Mouse (Mus musculus) cerebellum, adult 2 months (tissue): ENCODE data around the gene Dlec1. TPM values are rescaled to one million over a fixed set of nuclear protein-coding genes. Genes with fewer than 3 reads are reported as not detected.

Experiments used
- DNase-seq, 2 experiments: peaks; one replicate each; pipeline ENCODE4 v3.0.0; 2021
- H3K27ac ChIP-seq: fragments of 200-500 bp; 2 replicates; pipeline ENCODE4 v1.5.1; 2012; ENCODE audit warnings: low read length, control low read depth, inconsistent platforms; ENCODE audit not compliant: insufficient read depth
- H3K27me3 ChIP-seq: fragments of 200-500 bp; 2 replicates; pipeline ENCODE4 v1.6.1; 2012; ENCODE audit warnings: inconsistent platforms, mild to moderate bottlenecking, low read length, moderate library complexity; ENCODE audit not compliant: control insufficient read depth, insufficient read depth
- H3K4me1 ChIP-seq: fragments of 200-500 bp; 2 replicates; pipeline ENCODE4 v1.6.1; 2011; ENCODE audit warnings: low read length; ENCODE audit not compliant: control insufficient read depth, insufficient read depth
- H3K4me3 ChIP-seq: fragments of 200-500 bp; replicated peaks from 2 replicates; pipeline ENCODE3; 2011; ENCODE audit warnings: mild to moderate bottlenecking, low read depth, low read length, control low read depth; ENCODE audit not compliant: insufficient read depth
- CTCF ChIP-seq: fragments of 200-500 bp; IDR thresholded peaks from 2 replicates; pipeline ENCODE4 v1.5.1; 2011; ENCODE audit warnings: low read depth, mild to moderate bottlenecking, control low read depth, low read length, moderate library complexity, borderline replicate concordance; ENCODE audit not compliant: insufficient read depth
- POLR2A ChIP-seq: fragments of 200-500 bp; IDR thresholded peaks from 2 replicates; pipeline ENCODE4 v1.6.1; 2011; ENCODE audit warnings: low read length, control low read depth, borderline replicate concordance; ENCODE audit not compliant: insufficient read depth
- WGBS: fragments of 180-500 bp; shearing (Covaris S2); methylation state at CpG from one replicate; pipeline ENCODE4 v1.1.7; 2018; 5-methylcytosine and 5-hydroxymethylcytosine counted together
- polyA plus RNA-seq: library from polyadenylated mRNA; depleted of rRNA; stranded (reverse); fragments of >200 nt; gene quantifications from 2 replicates; pipeline ENCODE4 v1.2.3, GENCODE M21; 2012

The Dlec1 gene
- polyA plus RNA-seq, 1 experiment: 2.1 TPM

- TF ChIP-seq POLR2A: no peak
- TF ChIP-seq CTCF: no peak
- Histone ChIP-seq H3K4me1 (no peaks in the 10 kb centered on the region; the same call in 1 of the 2 replicates), H3K4me3 (no peak overlapping the region), H3K27me3 (no peaks in the 10 kb centered on the region), H3K27ac (no peak overlapping the region)
- 78% methylated on average over 7 of the region's 7 CpGs for WGBS
- no peak for DNase-seq
These were observed 19.4 kb upstream of the Dlec1 start for GRCm38 (mm10) chr9:119082656-119083430.

GRCm38 (mm10) chr9:119083966-119084365 lies 18.3 kb upstream of the Dlec1 start:
- Histone ChIP-seq H3K27me3 (no peaks in the 10 kb centered on the region), H3K4me3 (no peak overlapping the region), H3K4me1 (no peaks in the 10 kb centered on the region; the same call in 1 of the 2 replicates), H3K27ac (no peak overlapping the region)
- no peak for TF ChIP-seq CTCF
- no peak for TF ChIP-seq POLR2A
- no peak for DNase-seq
- WGBS: 90% methylated on average over 10 of the region's 10 CpGs

GRCm38 (mm10) chr9:119086451-119086850 lies 15.8 kb upstream of the Dlec1 start:
- no peak overlapping the region for H3K4me3 ChIP-seq
- peaks cover 1% of the 10 kb centered on the region; the same call in 1 of the 2 replicates for H3K4me1 ChIP-seq
- no peak for DNase-seq
- 28% methylated on average over 1 of the region's 1 CpGs for WGBS
- no peaks in the 10 kb centered on the region for H3K27me3 ChIP-seq
- H3K27ac ChIP-seq: no peak overlapping the region
- no peak for TF ChIP-seq CTCF
- no peak for TF ChIP-seq POLR2A

GRCm38 (mm10) chr9:119087309-119087708 lies 15.0 kb upstream of the Dlec1 start:
- WGBS: 94% methylated on average over 5 of the region's 5 CpGs
- no peak for TF ChIP-seq CTCF
- TF ChIP-seq POLR2A: no peak
- Histone ChIP-seq H3K4me1 (peaks cover 4% of the 10 kb centered on the region; the same call in 1 of the 2 replicates), H3K27ac (no peak overlapping the region), H3K4me3 (no peak overlapping the region), H3K27me3 (no peaks in the 10 kb centered on the region)
- no peak for DNase-seq

GRCm38 (mm10) chr9:119088148-119088801 lies 14.0 kb upstream of the Dlec1 start:
- Histone ChIP-seq H3K27me3 (no peaks in the 10 kb centered on the region), H3K4me1 (peaks cover 7% of the 10 kb centered on the region; the same call in 1 of the 2 replicates), H3K27ac (no peak overlapping the region), H3K4me3 (peak overlapping the region; percentile 48)
- WGBS: 5% methylated on average over 24 of the region's 24 CpGs
- peak; percentile 65 to 76 for DNase-seq
- no peak for TF ChIP-seq POLR2A
- no peak for TF ChIP-seq CTCF

GRCm38 (mm10) chr9:119089437-119089836 lies 12.8 kb upstream of the Dlec1 start:
- no peak for TF ChIP-seq POLR2A
- no peak for TF ChIP-seq CTCF
- Histone ChIP-seq H3K4me3 (no peak overlapping the region), H3K27ac (no peak overlapping the region), H3K4me1 (peaks cover 7% of the 10 kb centered on the region; the same call in 1 of the 2 replicates), H3K27me3 (no peaks in the 10 kb centered on the region)
- WGBS: 84% methylated on average over 7 of the region's 7 CpGs
- no peak for DNase-seq

- no peak overlapping the region for H3K4me3 ChIP-seq
- peaks cover 7% of the 10 kb centered on the region; the same call in 1 of the 2 replicates for H3K4me1 ChIP-seq
- 86% methylated on average over 5 of the region's 5 CpGs for WGBS
These were observed 11.8 kb upstream of the Dlec1 start for GRCm38 (mm10) chr9:119090462-119090861.

More at GRCm38 (mm10) chr9:119090462-119090861, 11.8 kb upstream of the Dlec1 start:
- Histone ChIP-seq H3K27me3 (no peaks in the 10 kb centered on the region), H3K27ac (no peak overlapping the region)
- no peak for TF ChIP-seq POLR2A
- no peak for TF ChIP-seq CTCF
- no peak for DNase-seq
